Mouse (Mus musculus) kidney, embryonic 16.5 days (tissue): ENCODE data around the gene Sema6d. TPM values are rescaled to one million over a fixed set of nuclear protein-coding genes. Genes with fewer than 3 reads are reported as not detected.

Experiments used
- ATAC-seq: fragments of 200-750 bp; cut with Nextera tagmentation; 2 replicates; pipeline ENCODE4 v1.8.0; 2017; ENCODE audit warnings: moderate TSS enrichment; ENCODE audit not compliant: low FRiP score, low TSS enrichment
- H3K27ac ChIP-seq: fragments of 300-500 bp; sonication (generic); 2 replicates; pipeline ENCODE4 v1.5.1; 2014; ENCODE audit warnings: low read length
- H3K27me3 ChIP-seq: fragments of 300-500 bp; sonication (generic); 2 replicates; pipeline ENCODE4 v1.6.1; 2014; ENCODE audit warnings: low read length, control low read depth, mixed read lengths; ENCODE audit not compliant: insufficient read depth
- H3K36me3 ChIP-seq: fragments of 300-500 bp; sonication (generic); 2 replicates; pipeline ENCODE4 v1.6.1; 2014; ENCODE audit warnings: low read length, control low read depth, mixed read lengths; ENCODE audit not compliant: insufficient read depth
- H3K4me1 ChIP-seq: fragments of 300-500 bp; sonication (generic); 2 replicates; pipeline ENCODE4 v1.6.1; 2014; ENCODE audit warnings: low read length, control low read depth, mixed read lengths; ENCODE audit not compliant: insufficient read depth
- H3K4me2 ChIP-seq: fragments of 300-500 bp; sonication (generic); replicated peaks from 2 replicates; pipeline ENCODE4 v1.6.1; 2014; ENCODE audit warnings: low read depth, low read length
- H3K4me3 ChIP-seq: fragments of 300-500 bp; sonication (generic); 2 replicates; pipeline ENCODE4 v1.5.1; 2014; ENCODE audit warnings: mild to moderate bottlenecking, low read length
- H3K9ac ChIP-seq: fragments of 300-500 bp; sonication (generic); replicated peaks from 2 replicates; pipeline ENCODE4 v1.6.1; 2014; ENCODE audit warnings: low read length
- H3K9me3 ChIP-seq: fragments of 300-500 bp; sonication (generic); 2 replicates; pipeline ENCODE4 v1.6.1; 2016; ENCODE audit warnings: low read length, control low read depth
- WGBS: fragments of 180-500 bp; shearing (Covaris S2); extraction: QIAGEN DNeasy Blood & Tissue Kit; methylation state at CpG from one replicate; pipeline ENCODE4 v1.1.7; 2014; 5-methylcytosine and 5-hydroxymethylcytosine counted together
- polyA plus RNA-seq: library from polyadenylated mRNA; unstranded; fragments of >200 nt; fragmentation: Nextera tagmentation; extraction: Ambion mirVana; gene quantifications from 2 replicates; pipeline ENCODE4 v1.2.1, GENCODE M21; 2015

Sema6d gene
- polyA plus RNA-seq, 1 experiment from 2014 or later: 9.0 TPM

GRCm38 (mm10) chr2:124601702-124602378 is 512.1 kb downstream of the Sema6d start:
- Histone ChIP-seq H3K4me3 (no peak overlapping the region), H3K36me3 (no peaks in the 10 kb centered on the region), H3K27ac (no peak overlapping the region), H3K27me3 (no peaks in the 10 kb centered on the region), H3K9me3 (0 out of 2 replicates have a peak, but pooled peaks cover 2% of the 10 kb centered on the region), H3K4me1 (peaks cover 6% of the 10 kb centered on the region), H3K9ac (no peak overlapping the region), H3K4me2 (no peak overlapping the region)
- WGBS: 59% methylated on average over 9 of the region's 9 CpGs
- no peak for ATAC-seq

GRCm38 (mm10) chr2:124602379-124602913 is 512.7 kb downstream of the Sema6d start:
- peak; percentile 59; the same call in 1 of the 2 replicates for ATAC-seq

GRCm38 (mm10) chr2:124605341-124605740 is 515.6 kb downstream of the Sema6d start:
- Histone ChIP-seq H3K27me3 (no peaks in the 10 kb centered on the region), H3K27ac (no peak overlapping the region), H3K9ac (no peak overlapping the region), H3K4me2 (no peak overlapping the region), H3K4me1 (peaks cover 15% of the 10 kb centered on the region), H3K36me3 (no peaks in the 10 kb centered on the region), H3K4me3 (no peak overlapping the region), H3K9me3 (no peaks in the 10 kb centered on the region)
- 76% methylated on average over 1 of the region's 1 CpGs for WGBS
- no peak for ATAC-seq

More at GRCm38 (mm10) chr2:124602379-124602913, 512.7 kb downstream of the Sema6d start:
- no peaks in the 10 kb centered on the region for H3K27me3 ChIP-seq
- 40% methylated on average over 8 of the region's 8 CpGs for WGBS
- H3K9ac ChIP-seq: no peak overlapping the region
- no peaks in the 10 kb centered on the region for H3K36me3 ChIP-seq
- no peak overlapping the region for H3K4me3 ChIP-seq
- no peak overlapping the region for H3K27ac ChIP-seq
- H3K4me2 ChIP-seq: no peak overlapping the region
- H3K9me3 ChIP-seq: 0 out of 2 replicates have a peak, but pooled peaks cover 2% of the 10 kb centered on the region
- H3K4me1 ChIP-seq: peaks cover 6% of the 10 kb centered on the region

GRCm38 (mm10) chr2:124607986-124608385 is 518.2 kb downstream of the Sema6d start:
- no peak overlapping the region for H3K4me3 ChIP-seq
- H3K9ac ChIP-seq: no peak overlapping the region
- H3K4me1 ChIP-seq: peaks cover 19% of the 10 kb centered on the region
- H3K9me3 ChIP-seq: no peaks in the 10 kb centered on the region
- H3K27ac ChIP-seq: no peak overlapping the region
- 69% methylated on average over 5 of the region's 5 CpGs for WGBS
- no peaks in the 10 kb centered on the region for H3K27me3 ChIP-seq
- no peak overlapping the region for H3K4me2 ChIP-seq
- ATAC-seq: no peak
- H3K36me3 ChIP-seq: no peaks in the 10 kb centered on the region

- 72% methylated on average over 4 of the region's 4 CpGs for WGBS
- no peak overlapping the region for H3K4me2 ChIP-seq
- no peak for ATAC-seq
- H3K27ac ChIP-seq: no peak overlapping the region
- H3K4me1 ChIP-seq: peaks cover 24% of the 10 kb centered on the region
- H3K4me3 ChIP-seq: no peak overlapping the region
- H3K36me3 ChIP-seq: no peaks in the 10 kb centered on the region
- no peaks in the 10 kb centered on the region for H3K9me3 ChIP-seq
- H3K9ac ChIP-seq: no peak overlapping the region
- H3K27me3 ChIP-seq: no peaks in the 10 kb centered on the region
These were observed 518.8 kb downstream of the Sema6d start for GRCm38 (mm10) chr2:124608546-124608945.

GRCm38 (mm10) chr2:124609014-124609413 is 519.2 kb downstream of the Sema6d start:
- WGBS: 20% methylated on average over 5 of the region's 5 CpGs
- Histone ChIP-seq H3K4me2 (peak overlapping the region; percentile 89), H3K27ac (peak overlapping the region; percentile 97; the same call in 1 of the 2 replicates), H3K9me3 (no peaks in the 10 kb centered on the region), H3K36me3 (no peaks in the 10 kb centered on the region), H3K4me3 (peak overlapping the region; percentile 82), H3K27me3 (no peaks in the 10 kb centered on the region), H3K4me1 (peaks cover 29% of the 10 kb centered on the region), H3K9ac (peak overlapping the region; percentile 84)
- no peak for ATAC-seq

GRCm38 (mm10) chr2:124609711-124610585 is 520.2 kb downstream of the Sema6d start:
- H3K27ac ChIP-seq: peak overlapping the region; percentile 97
- H3K9me3 ChIP-seq: no peaks in the 10 kb centered on the region
- ATAC-seq: peak; percentile 97
- H3K9ac ChIP-seq: peak overlapping the region; percentile 84
- no peaks in the 10 kb centered on the region for H3K27me3 ChIP-seq
- WGBS: under 1% methylated on average over 70 of the region's 80 CpGs
- H3K36me3 ChIP-seq: no peaks in the 10 kb centered on the region
- H3K4me3 ChIP-seq: peak overlapping the region; percentile 82
- H3K4me2 ChIP-seq: peak overlapping the region; percentile 89
- H3K4me1 ChIP-seq: peaks cover 30% of the 10 kb centered on the region

- ATAC-seq: no peak
- WGBS: 1% methylated on average over 39 of the region's 39 CpGs
- Histone ChIP-seq H3K9ac (peak overlapping the region; percentile 84), H3K36me3 (no peaks in the 10 kb centered on the region), H3K4me2 (peak overlapping the region; percentile 89), H3K27ac (peak overlapping the region; percentile 97), H3K4me3 (peak overlapping the region; percentile 82), H3K27me3 (no peaks in the 10 kb centered on the region), H3K9me3 (no peaks in the 10 kb centered on the region), H3K4me1 (peaks cover 30% of the 10 kb centered on the region)
These were observed 520.9 kb downstream of the Sema6d start for GRCm38 (mm10) chr2:124610586-124611105.

- 6% methylated on average over 13 of the region's 13 CpGs for WGBS
- Histone ChIP-seq H3K4me2 (peak overlapping the region; percentile 89), H3K27me3 (no peaks in the 10 kb centered on the region), H3K4me1 (peaks cover 36% of the 10 kb centered on the region), H3K36me3 (no peaks in the 10 kb centered on the region), H3K9ac (peak overlapping the region; percentile 84), H3K27ac (peak overlapping the region; percentile 97), H3K4me3 (peak overlapping the region; percentile 82), H3K9me3 (no peaks in the 10 kb centered on the region)
- ATAC-seq: no peak
These were observed 521.5 kb downstream of the Sema6d start for GRCm38 (mm10) chr2:124611226-124611625.
